Comparison of ENCODE assay signal across 8 mouse cellular contexts in the genomic region with DNA sequence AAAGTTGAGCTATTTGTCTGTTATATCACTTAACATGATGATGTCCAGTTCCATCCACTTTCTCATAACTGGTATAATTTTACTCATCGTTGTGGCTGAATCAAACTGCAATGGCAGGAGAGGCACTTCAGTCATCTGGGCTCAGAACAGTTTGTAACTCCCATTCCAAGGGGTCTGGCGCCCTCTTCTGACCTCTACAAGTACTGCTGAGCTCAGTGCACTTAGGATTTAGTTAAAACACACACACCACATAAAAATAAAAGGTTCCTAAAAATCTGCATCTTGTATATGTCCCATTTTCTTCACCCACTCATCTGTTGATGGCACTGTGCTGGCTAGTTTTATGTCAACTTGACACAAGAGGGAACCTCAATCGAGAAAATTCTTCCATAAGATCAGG. TPM values are rescaled to one million over a fixed set of nuclear protein-coding genes. Genes with fewer than 3 reads are reported as not detected.
DNase-seq lines count a peak whose midpoint lies in the region; ATAC-seq and TF ChIP-seq lines count a peak whose summit lies in the region.

No protein-coding gene starts in this region.

- no peak for ATAC-seq in frontal cortex, adult (ENCODE audit: low TSS enrichment)
- ATAC-seq in embryonic facial prominence, embryonic 12.5 days (ENCODE audit: insufficient number of reproducible peaks, insufficient read depth, low FRiP score, low TSS enrichment), result no peak
- ATAC-seq in hematopoietic stem cell, adult 5-6 weeks (replicated peaks in 1 of 2; ENCODE audit: insufficient read depth in 1 of 2, low FRiP score in 2 of 2, low TSS enrichment in 1 of 2, low read depth in 1 of 2, poor library complexity in 2 of 2, severe bottlenecking in 2 of 2), result peak; percentile 32 to 54; a peak in 1 of 4 replicates
- no peak for ATAC-seq in midbrain, postnatal 0 days (ENCODE audit: low FRiP score)

- DNase-seq in frontal cortex, adult 2 months (ENCODE audit: extremely low spot score in 1 of 2, low spot score in 1 of 2), result peak; percentile 59 to 93
- DNase-seq in adrenal gland, postnatal 25 days, result peak; percentile 81
- peak; percentile 60 to 75 for DNase-seq in left cerebral cortex, postnatal 36 days (ENCODE audit: low spot score in 2 of 2)
- peak; percentile 89 for DNase-seq in midbrain, postnatal 0 days (ENCODE audit: low spot score)
- DNase-seq in spleen, postnatal 10 days (ENCODE audit: low spot score in 2 of 2), result peak; percentile 79 to 91

- H3K9ac ChIP-seq in embryonic facial prominence, embryonic 12.5 days, result 0 out of 2 replicates have a peak overlapping the region, but pooled peaks have one; percentile 8
- H3K9ac ChIP-seq in midbrain, postnatal 0 days (replicated peaks; ENCODE audit: low read length, poor library complexity, severe bottlenecking), result no peak overlapping the region

- no peak overlapping the region for H3K4me2 ChIP-seq in embryonic facial prominence, embryonic 12.5 days (replicated peaks)
- no peak overlapping the region for H3K4me2 ChIP-seq in midbrain, postnatal 0 days (ENCODE audit: low read depth, low read length, poor library complexity, severe bottlenecking)

- intact Hi-C loops in left cerebral cortex, postnatal 36 days (cut with DNase I), result no loop called here

- no peak overlapping the region for H3K27ac ChIP-seq in embryonic facial prominence, embryonic 12.5 days
- H3K27ac ChIP-seq in midbrain, postnatal 0 days (ENCODE audit: low read depth, low read length), result no peak overlapping the region

- H3K4me3 ChIP-seq in embryonic facial prominence, embryonic 12.5 days, result no peak overlapping the region
- no peak overlapping the region for H3K4me3 ChIP-seq in midbrain, postnatal 0 days (ENCODE audit: low read depth, low read length)

- no peaks in the 10 kb centered on the region for H3K27me3 ChIP-seq in embryonic facial prominence, embryonic 12.5 days
- H3K27me3 ChIP-seq in midbrain, postnatal 0 days (ENCODE audit: insufficient read depth, low read length), result no peaks in the 10 kb centered on the region

- peaks cover 26% of the 10 kb centered on the region for H3K36me3 ChIP-seq in embryonic facial prominence, embryonic 12.5 days
- peaks cover 16% of the 10 kb centered on the region for H3K36me3 ChIP-seq in midbrain, postnatal 0 days (ENCODE audit: insufficient read depth, low read length)

- no peaks in the 10 kb centered on the region for H3K9me3 ChIP-seq in embryonic facial prominence, embryonic 12.5 days
- no peaks in the 10 kb centered on the region for H3K9me3 ChIP-seq in midbrain, postnatal 0 days (ENCODE audit: low read length)

- WGBS in embryonic facial prominence, embryonic 12.5 days, result 40% methylated on average over 3 of the region's 3 CpGs
- WGBS in midbrain, postnatal 0 days, result 31% methylated on average over 3 of the region's 3 CpGs

- H3K4me1 ChIP-seq in embryonic facial prominence, embryonic 12.5 days, result peaks cover 18% of the 10 kb centered on the region
- peaks cover 7% of the 10 kb centered on the region; the same call in 1 of the 2 replicates for H3K4me1 ChIP-seq in midbrain, postnatal 0 days (ENCODE audit: insufficient read depth, low read length)

- TF ChIP-seq CTCF in midbrain, postnatal 0 days (IDR thresholded peaks at IDR 0.05), result peak; percentile 89

RNA-seq across cellular contexts. Expression of a gene that starts 1.9 kb away (rescaled TPM):
- polyA plus RNA-seq in frontal cortex, adult 2 months (2012; rRNA removed), result 46.4 and 65.4 TPM in 2 replicates
- total RNA-seq in adrenal gland, postnatal 25 days (2021), result 83.3 and 85.8 TPM in 2 replicates
- polyA plus RNA-seq in embryonic facial prominence, embryonic 12.5 days (2016; fragmentation: Nextera tagmentation; extraction: Ambion mirVana), result 138 and 141 TPM in 2 replicates
- total RNA-seq in hematopoietic stem cell, adult 5-6 weeks (2017), result 73.1 and 88.6 TPM in 2 replicates
- total RNA-seq in left cerebral cortex, postnatal 36 days (2021), result 100 to 1,000 TPM in 1 of 2 experiments, 10 to 100 TPM in 1; 85.8 to 109 TPM
- 50.2 and 160 TPM in 2 replicates for total RNA-seq in midbrain, postnatal 0 days (2014; rRNA removed)
- 143 and 146 TPM in 2 replicates for polyA plus RNA-seq in midbrain, postnatal 0 days (2015; fragmentation: Nextera tagmentation; extraction: Ambion mirVana)

RNA-seq across cellular contexts. Expression of a gene that starts 2.3 kb away (rescaled TPM):
- polyA plus RNA-seq in frontal cortex, adult 2 months (2012; rRNA removed), result 34.3 and 34.5 TPM in 2 replicates
- total RNA-seq in adrenal gland, postnatal 25 days (2021), result 12.8 and 17.5 TPM in 2 replicates
- 13.4 and 13.5 TPM in 2 replicates for polyA plus RNA-seq in embryonic facial prominence, embryonic 12.5 days (2016; fragmentation: Nextera tagmentation; extraction: Ambion mirVana)
- total RNA-seq in hematopoietic stem cell, adult 5-6 weeks (2017), result 4.1 and 6.3 TPM in 2 replicates
- total RNA-seq in left cerebral cortex, postnatal 36 days (2021), result 10 to 100 TPM; 17.6 to 20.3 TPM
- 21.7 and 25.0 TPM in 2 replicates for total RNA-seq in midbrain, postnatal 0 days (2014; rRNA removed)
- 10.9 and 11.1 TPM in 2 replicates for polyA plus RNA-seq in midbrain, postnatal 0 days (2015; fragmentation: Nextera tagmentation; extraction: Ambion mirVana)

RNA-seq across cellular contexts. Expression of a gene that starts 14.3 kb away (rescaled TPM):
- polyA plus RNA-seq in frontal cortex, adult 2 months (2012; rRNA removed), result 135 and 145 TPM in 2 replicates
- 3.5 and 8.0 TPM in 2 replicates for total RNA-seq in adrenal gland, postnatal 25 days (2021)
- polyA plus RNA-seq in embryonic facial prominence, embryonic 12.5 days (2016; fragmentation: Nextera tagmentation; extraction: Ambion mirVana), result 37.8 and 39.0 TPM in 2 replicates
- total RNA-seq in hematopoietic stem cell, adult 5-6 weeks (2017), result 352 and 456 TPM in 2 replicates
- total RNA-seq in left cerebral cortex, postnatal 36 days (2021), result 100 to 1,000 TPM; 159 to 176 TPM
- total RNA-seq in midbrain, postnatal 0 days (2014; rRNA removed), result 87.1 and 98.9 TPM in 2 replicates
- polyA plus RNA-seq in midbrain, postnatal 0 days (2015; fragmentation: Nextera tagmentation; extraction: Ambion mirVana), result 93.4 and 105 TPM in 2 replicates

RNA-seq across cellular contexts. Expression of a gene that starts 17.0 kb away (rescaled TPM):
- 10.7 and 11.1 TPM in 2 replicates for polyA plus RNA-seq in frontal cortex, adult 2 months (2012; rRNA removed)
- total RNA-seq in adrenal gland, postnatal 25 days (2021), result 29.6 and 31.0 TPM in 2 replicates
- polyA plus RNA-seq in embryonic facial prominence, embryonic 12.5 days (2016; fragmentation: Nextera tagmentation; extraction: Ambion mirVana), result 0.97 and 1.6 TPM in 2 replicates
- total RNA-seq in hematopoietic stem cell, adult 5-6 weeks (2017), result 8.2 and 17.1 TPM in 2 replicates
- total RNA-seq in left cerebral cortex, postnatal 36 days (2021), result 10 to 100 TPM in 1 of 2 experiments, 1 to 10 TPM in 1; 9.6 to 15.9 TPM
- total RNA-seq in midbrain, postnatal 0 days (2014; rRNA removed), result 18.4 and 21.1 TPM in 2 replicates
- polyA plus RNA-seq in midbrain, postnatal 0 days (2015; fragmentation: Nextera tagmentation; extraction: Ambion mirVana), result 17.5 and 18.8 TPM in 2 replicates

RNA-seq across cellular contexts. Expression of a gene that starts 44.1 kb away (rescaled TPM):
- 40.2 and 44.8 TPM in 2 replicates for polyA plus RNA-seq in frontal cortex, adult 2 months (2012; rRNA removed)
- total RNA-seq in adrenal gland, postnatal 25 days (2021), result 37.5 and 41.1 TPM in 2 replicates
- polyA plus RNA-seq in embryonic facial prominence, embryonic 12.5 days (2016; fragmentation: Nextera tagmentation; extraction: Ambion mirVana), result 43.6 and 48.2 TPM in 2 replicates
- 33.2 and 46.9 TPM in 2 replicates for total RNA-seq in hematopoietic stem cell, adult 5-6 weeks (2017)
- total RNA-seq in left cerebral cortex, postnatal 36 days (2021), result 10 to 100 TPM; 27.2 to 38.4 TPM
- 44.4 and 46.6 TPM in 2 replicates for total RNA-seq in midbrain, postnatal 0 days (2014; rRNA removed)
- 48.0 and 56.0 TPM in 2 replicates for polyA plus RNA-seq in midbrain, postnatal 0 days (2015; fragmentation: Nextera tagmentation; extraction: Ambion mirVana)

Comparison
In these comparisons a context has a peak if more than half of its experiments do, and no peak if none do; other contexts are left out.
1. ATAC-seq: peak in hematopoietic stem cell, adult 5-6 weeks (2 of 2); none in frontal cortex, adult (single experiment), embryonic facial prominence, embryonic 12.5 days (single experiment) and midbrain, postnatal 0 days (single experiment).
2. Peak in every context shown above with its lines, with median percentiles within 50 percentile points of each other: DNase-seq.